Mouse (Mus musculus): ENCODE data around the gene Abraxas2.

Abraxas2 gene

DNA sequence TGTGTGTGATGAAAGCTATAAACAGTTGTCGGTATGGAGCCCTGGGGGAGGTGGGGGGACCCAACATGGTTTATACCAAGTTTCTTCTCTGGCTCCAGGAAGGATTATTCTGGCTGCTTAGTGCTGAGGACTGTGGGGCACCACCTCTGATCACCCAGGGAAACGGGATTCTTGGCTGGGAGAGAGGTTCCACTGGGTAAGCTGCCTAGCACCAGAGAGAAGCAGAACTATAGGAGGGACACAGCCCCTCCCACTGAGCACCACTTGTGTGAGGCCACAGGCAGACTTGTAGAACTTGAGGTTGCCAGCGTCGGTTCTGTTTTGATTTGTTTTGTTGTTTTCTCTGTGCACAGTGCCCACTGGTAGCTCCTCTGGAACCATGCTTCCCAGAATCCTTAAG is 5.1 kb upstream of the Abraxas2 start:
- no peak for ATAC-seq (ENCODE audit: low TSS enrichment)

DNA sequence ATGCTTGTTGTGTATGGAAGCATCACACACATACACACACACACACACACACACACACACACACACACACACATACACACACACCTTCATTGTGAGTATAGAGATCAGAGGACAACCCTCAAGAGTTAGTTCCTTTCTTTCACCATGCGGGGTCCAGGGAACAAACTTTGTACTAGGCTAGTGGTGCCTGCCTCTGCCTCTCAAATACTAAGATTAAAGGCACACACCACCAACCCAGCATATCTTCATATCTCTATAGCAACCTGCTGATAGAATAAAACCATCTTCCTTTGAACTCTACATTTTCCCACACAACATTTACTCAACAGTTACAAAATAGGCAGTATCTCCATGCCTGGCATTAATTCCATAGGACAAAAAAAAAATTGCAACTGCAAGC is 2.9 kb upstream of the Abraxas2 start:
- ATAC-seq (ENCODE audit: low TSS enrichment) = no peak

GRCm38 (mm10) chr7:132858043-132858608 is 899 bp upstream of the Abraxas2 start:
- no peak for ATAC-seq (ENCODE audit: low TSS enrichment)

GRCm38 (mm10) chr7:132866316-132866715 is 7.3 kb downstream of the Abraxas2 start:
- ATAC-seq (ENCODE audit: low TSS enrichment) = no peak

GRCm38 (mm10) chr7:132873043-132873442 is 14.0 kb downstream of the Abraxas2 start:
- no peak for ATAC-seq (ENCODE audit: low TSS enrichment)

- no peak for ATAC-seq (ENCODE audit: low TSS enrichment)
These were observed 16.5 kb downstream of the Abraxas2 start for GRCm38 (mm10) chr7:132875391-132876086.

DNA sequence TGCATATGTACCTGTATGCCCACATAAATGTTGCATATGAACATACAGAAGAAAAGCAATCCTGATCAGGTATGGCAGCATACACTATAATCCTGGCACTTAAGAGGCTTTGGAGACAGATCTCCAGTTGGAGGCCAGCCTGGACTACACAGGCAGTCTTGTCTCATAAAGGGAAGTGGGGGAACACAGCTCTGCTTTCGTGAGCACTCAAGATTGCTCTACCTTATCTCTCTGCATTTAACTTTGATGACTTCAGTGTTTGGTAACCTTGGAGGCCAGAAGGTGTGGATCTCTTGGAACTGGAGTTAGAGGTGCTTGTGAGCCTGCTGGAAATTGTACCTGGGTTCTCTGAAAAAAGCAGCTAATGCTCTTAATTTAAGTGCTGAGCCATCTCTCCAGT is 21.3 kb downstream of the Abraxas2 start:
- ATAC-seq (ENCODE audit: low TSS enrichment) = no peak

GRCm38 (mm10) chr7:132882343-132882742 is 23.3 kb downstream of the Abraxas2 start:
- ATAC-seq (ENCODE audit: low TSS enrichment) = 0 out of 2 replicates have a peak, but pooled peaks have one; percentile 45

DNA sequence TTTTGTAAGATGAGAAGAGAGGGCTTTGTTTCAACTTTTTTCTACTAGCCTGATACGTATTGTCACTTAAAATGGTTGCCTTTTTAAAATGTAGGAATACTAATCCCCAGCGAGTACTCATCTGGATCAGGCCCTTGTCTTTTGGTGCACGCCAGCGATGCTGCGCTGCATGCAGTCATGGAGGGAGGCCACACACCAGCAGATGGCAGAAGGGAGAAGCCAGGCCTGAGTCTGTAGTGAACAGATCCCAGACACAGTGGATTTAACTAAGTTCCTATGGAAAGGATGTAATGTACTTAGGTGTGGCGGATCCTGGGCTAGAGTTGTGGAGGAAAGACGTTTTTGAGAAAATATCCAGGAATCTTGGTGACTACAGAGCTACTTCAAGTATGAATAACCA is 25.0 kb downstream of the Abraxas2 start:
- ATAC-seq (ENCODE audit: low TSS enrichment) = peak; percentile 67

GRCm38 (mm10) chr7:132887019-132887804 is 28.2 kb downstream of the Abraxas2 start:
- no peak for ATAC-seq (ENCODE audit: low TSS enrichment)

- ATAC-seq (ENCODE audit: low TSS enrichment) = no peak
These were observed 29.0 kb downstream of the Abraxas2 start for GRCm38 (mm10) chr7:132888052-132888451.

GRCm38 (mm10) chr7:132888518-132889249 is 29.7 kb downstream of the Abraxas2 start:
- ATAC-seq (ENCODE audit: low TSS enrichment) = no peak

DNA sequence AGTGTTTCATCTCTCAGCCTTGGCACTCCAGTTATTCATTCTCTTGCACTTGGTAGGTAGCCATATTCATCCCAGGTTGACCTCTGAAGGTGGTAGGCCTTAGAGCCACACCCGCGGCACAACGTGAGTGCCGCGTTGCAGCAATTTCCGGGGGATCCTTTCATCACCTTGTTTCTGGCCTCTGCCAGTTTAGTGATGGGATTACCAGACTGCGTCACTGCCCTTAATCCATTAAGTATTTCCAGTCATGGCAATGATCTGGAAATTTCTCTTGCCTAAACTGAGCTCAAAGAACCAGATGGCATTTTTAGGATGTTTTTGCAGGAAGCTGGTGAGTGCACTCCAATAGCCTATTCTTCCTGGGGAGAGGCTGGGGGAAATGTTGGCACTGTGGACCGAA is 30.7 kb downstream of the Abraxas2 start:
- no peak for ATAC-seq (ENCODE audit: low TSS enrichment)

GRCm38 (mm10) chr7:132890201-132890600 is 31.2 kb downstream of the Abraxas2 start:
- no peak for ATAC-seq (ENCODE audit: low TSS enrichment)

DNA sequence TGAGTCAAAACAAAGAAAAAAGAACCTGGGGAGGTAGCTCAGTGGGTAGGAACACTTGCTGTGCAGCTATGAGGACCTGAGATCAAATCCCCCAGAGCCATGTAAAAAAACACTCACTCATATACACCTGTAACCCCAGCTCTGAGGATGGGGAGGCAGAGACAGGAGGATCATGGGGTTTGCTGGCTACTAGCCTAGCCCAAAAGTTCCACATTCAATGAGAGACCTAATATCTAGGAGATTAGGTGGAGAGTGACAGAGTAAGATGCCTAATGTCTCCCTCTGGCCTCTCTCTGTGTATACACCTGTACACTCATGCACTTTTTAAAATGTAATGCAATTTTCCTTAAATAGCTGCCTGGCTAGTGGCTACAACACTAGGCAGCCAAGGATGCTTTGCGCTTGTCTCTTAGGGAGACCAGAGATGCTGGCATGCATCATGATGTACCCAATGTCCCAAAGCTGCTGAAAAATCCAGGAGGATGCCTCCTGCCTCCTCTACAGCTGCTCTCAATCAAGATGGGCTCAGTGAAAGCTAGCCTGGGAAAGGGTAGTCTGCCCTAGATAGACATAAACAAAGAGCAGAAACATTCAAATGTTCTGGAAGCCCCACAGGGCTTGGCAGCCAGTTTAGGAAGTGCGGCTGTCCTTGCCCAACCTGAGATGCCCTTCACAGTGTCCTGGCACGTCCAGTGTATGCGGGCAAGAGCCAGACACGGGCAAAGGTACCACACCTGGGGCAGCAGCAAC is 32.7 kb downstream of the Abraxas2 start:
- peak; percentile 79 for ATAC-seq (ENCODE audit: low TSS enrichment)

GRCm38 (mm10) chr7:132892311-132892661 is 33.3 kb downstream of the Abraxas2 start:
- ATAC-seq (ENCODE audit: low TSS enrichment) = peak; percentile 51

- no peak for ATAC-seq (ENCODE audit: low TSS enrichment)
These were observed 33.8 kb downstream of the Abraxas2 start for GRCm38 (mm10) chr7:132892806-132893205.

DNA sequence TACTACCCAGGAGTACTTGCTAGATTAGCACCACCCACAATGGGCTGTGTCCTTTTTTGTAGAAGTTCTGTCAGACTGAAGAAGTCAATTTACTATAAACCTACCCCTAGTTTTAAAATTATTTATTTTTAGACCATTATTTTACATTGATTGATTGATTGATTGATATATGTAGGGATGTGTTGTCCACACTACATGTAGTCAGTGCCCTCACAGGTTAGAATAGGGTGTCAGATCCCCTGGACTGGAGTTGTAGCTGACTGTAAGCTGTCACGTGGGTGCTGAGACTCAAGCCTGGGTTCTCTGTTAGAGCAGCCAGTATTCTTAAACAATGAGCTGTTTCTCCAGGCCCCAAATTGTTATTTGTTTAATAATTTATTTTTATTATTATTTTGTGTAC is 34.3 kb downstream of the Abraxas2 start:
- ATAC-seq (ENCODE audit: low TSS enrichment) = no peak

DNA sequence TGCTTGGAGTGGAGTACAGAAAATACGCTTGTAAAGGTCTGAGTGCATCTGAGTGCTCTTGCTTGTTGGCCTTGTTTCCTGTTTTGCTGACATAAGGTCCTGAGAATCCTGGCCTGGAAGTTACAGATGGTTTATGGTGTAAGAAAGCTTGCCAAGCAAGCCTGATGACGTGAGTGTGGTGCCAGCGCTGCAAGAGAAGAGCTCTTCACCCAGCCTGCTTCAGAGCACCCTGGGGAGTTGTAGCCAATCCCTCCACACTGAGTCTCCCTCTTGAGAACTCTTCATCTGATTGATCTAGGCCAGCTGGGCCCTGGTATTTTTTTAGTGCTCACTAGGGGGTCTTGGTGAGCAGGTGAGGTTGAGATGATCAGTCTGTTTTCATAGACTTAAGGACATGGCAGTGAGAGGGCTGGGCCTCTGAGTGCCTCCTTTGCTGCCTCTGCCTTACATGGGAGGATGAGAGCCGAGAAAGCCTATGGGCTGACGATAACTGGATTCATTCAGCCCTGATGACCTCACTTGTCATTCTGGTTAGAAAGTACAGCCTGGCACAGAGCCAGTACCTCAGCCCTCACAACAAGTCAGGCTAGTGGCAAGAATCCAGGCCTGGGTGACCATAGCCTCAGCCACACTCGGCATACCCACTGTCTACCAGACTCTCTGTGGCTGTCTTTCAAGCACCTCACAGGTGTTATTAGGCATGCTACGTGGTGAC is 36.0 kb downstream of the Abraxas2 start:
- ATAC-seq (ENCODE audit: low TSS enrichment) = no peak

DNA sequence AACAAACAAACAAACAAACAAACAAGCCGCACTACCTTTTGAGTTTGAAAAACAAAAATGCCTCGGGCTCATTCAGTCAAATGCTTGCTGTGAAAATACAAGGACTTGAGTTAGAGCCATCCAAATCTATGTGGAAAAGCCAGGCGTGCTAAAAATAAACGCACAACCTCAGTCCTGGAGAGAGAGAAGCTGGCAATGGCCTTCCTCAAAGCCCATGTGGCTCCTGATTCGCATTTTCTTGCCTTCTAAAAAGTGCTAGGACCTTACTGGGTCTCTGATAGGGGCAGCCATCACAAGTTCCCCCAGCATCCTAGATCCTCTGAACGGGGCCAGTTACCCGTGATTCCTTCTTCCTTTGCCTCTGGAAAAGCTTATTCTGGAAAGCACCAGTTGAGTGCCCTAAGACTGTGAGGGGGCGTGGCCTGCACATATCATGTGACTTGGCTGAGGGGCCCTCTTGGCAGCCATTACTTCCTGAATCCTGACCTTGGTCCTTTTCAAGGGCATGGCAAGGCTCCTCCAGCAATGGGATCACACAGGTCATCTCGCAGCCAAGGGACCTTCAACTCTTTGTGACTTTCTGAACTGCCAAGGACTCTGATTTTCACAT is 37.3 kb downstream of the Abraxas2 start:
- no peak for ATAC-seq (ENCODE audit: low TSS enrichment)

- no peak for ATAC-seq (ENCODE audit: low TSS enrichment)
These were observed 38.2 kb downstream of the Abraxas2 start for GRCm38 (mm10) chr7:132897258-132897657.
